Mouse (Mus musculus): ENCODE measurements around the gene Hmx1. TPM values are rescaled to one million over a fixed set of nuclear protein-coding genes. Genes with fewer than 3 reads are reported as not detected.

Hmx1 gene
- total and polyA plus RNA-seq, 2 experiments from 2014 or later = not detected

DNA sequence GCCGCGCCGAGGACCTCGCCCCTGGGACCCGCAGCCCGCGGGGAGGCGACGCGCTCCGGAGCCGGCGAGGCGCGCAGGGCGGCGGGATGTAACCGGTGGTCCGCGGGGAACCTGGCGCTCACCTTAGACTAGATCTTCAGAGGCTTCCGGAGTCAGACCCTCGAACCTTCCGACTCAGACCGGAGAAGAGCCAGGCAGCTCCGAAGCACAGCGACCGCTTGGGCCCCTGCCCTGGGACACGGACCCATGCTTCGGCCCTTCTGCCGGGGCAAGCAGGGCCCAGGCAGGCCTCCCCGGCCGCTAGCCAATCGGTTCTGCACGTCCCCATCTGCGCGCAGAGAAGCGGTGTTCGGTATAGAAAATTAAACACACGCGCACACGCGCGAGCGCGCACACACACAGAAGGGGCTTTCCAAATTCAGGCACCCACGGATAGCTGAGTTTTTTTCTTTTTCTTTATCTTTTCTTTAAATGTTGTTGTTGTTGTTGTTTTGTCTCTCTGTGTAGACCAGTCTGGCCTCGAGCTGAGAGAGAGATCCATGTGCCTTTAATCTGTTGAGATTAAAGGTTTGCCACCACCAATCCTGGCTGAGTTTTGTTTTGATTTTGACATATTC lies 10.9 kb downstream of the Hmx1 start:
- H3K27me3 ChIP-seq (ENCODE audit: control insufficient read depth, insufficient read depth, low read length) = peaks cover 98% of the 10 kb centered on the region

DNA sequence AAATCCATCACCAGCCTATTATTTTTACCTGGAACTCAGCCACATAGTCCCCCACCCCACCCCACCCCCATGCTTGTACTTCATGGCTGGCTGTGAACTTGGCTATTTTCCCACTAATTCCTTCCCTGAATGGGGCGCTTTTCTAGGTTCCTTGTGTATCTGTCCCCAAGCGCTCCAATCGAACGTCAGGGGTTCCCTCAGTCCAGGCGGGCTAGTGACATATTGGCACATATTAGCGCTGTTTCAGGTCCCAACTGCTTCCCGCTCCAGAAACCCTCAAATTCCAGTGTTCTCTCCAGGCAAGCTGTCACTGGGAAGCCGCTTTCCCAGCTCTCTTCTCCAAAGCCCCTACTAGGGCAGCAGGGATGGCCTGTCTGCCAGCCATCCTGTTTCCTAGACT lies 12.3 kb downstream of the Hmx1 start:
- no peak for ATAC-seq (ENCODE audit: insufficient read depth, low read depth)
- no peaks in the 10 kb centered on the region for H3K36me3 ChIP-seq (replicated peaks; ENCODE audit: control insufficient read depth, insufficient read depth, low read length)
- 6% methylated on average over 8 of the region's 8 CpGs for WGBS
- no peak overlapping the region for H3K4me2 ChIP-seq (ENCODE audit: low read depth, low read length)
- H3K27me3 ChIP-seq (ENCODE audit: control insufficient read depth, insufficient read depth, low read length) = peaks cover 96% of the 10 kb centered on the region
- no peak overlapping the region for H3K27ac ChIP-seq (ENCODE audit: low read depth)
- H3K4me1 ChIP-seq (ENCODE audit: control insufficient read depth, insufficient read depth) = no peaks in the 10 kb centered on the region
- TF ChIP-seq CTCF (IDR thresholded peaks at IDR 0.05; ENCODE audit: low read depth) = no peak
- TF ChIP-seq EP300 (IDR thresholded peaks at IDR 0.05; ENCODE audit: low read depth) = no peak
- H3K9ac ChIP-seq (replicated peaks; ENCODE audit: low read depth, low read length) = no peak overlapping the region
- no peak for DNase-seq (ENCODE audit: low spot score)
- no peak overlapping the region for H3K4me3 ChIP-seq (ENCODE audit: low read depth, low read length)
- H3K9me3 ChIP-seq (replicated peaks; ENCODE audit: control insufficient read depth, low read length) = no peaks in the 10 kb centered on the region

More for the DNA sequence above, 10.9 kb downstream of the Hmx1 start:
- TF ChIP-seq EP300 (IDR thresholded peaks at IDR 0.05; ENCODE audit: low read depth) = no peak
- no peak for TF ChIP-seq CTCF (IDR thresholded peaks at IDR 0.05; ENCODE audit: low read depth)
- Histone ChIP-seq H3K4me1 (ENCODE audit: control insufficient read depth, insufficient read depth) (no peaks in the 10 kb centered on the region), H3K27ac (ENCODE audit: low read depth) (no peak overlapping the region), H3K9me3 (replicated peaks; ENCODE audit: control insufficient read depth, low read length) (no peaks in the 10 kb centered on the region), H3K9ac (replicated peaks; ENCODE audit: low read depth, low read length) (no peak overlapping the region), H3K36me3 (replicated peaks; ENCODE audit: control insufficient read depth, insufficient read depth, low read length) (no peaks in the 10 kb centered on the region), H3K4me3 (ENCODE audit: low read depth, low read length) (no peak overlapping the region), H3K4me2 (ENCODE audit: low read depth, low read length) (no peak overlapping the region)
- WGBS = 2% methylated on average over 47 of the region's 48 CpGs
- DNase-seq (ENCODE audit: low spot score) (no peak), ATAC-seq (ENCODE audit: insufficient read depth, low read depth) (no peak)

DNA sequence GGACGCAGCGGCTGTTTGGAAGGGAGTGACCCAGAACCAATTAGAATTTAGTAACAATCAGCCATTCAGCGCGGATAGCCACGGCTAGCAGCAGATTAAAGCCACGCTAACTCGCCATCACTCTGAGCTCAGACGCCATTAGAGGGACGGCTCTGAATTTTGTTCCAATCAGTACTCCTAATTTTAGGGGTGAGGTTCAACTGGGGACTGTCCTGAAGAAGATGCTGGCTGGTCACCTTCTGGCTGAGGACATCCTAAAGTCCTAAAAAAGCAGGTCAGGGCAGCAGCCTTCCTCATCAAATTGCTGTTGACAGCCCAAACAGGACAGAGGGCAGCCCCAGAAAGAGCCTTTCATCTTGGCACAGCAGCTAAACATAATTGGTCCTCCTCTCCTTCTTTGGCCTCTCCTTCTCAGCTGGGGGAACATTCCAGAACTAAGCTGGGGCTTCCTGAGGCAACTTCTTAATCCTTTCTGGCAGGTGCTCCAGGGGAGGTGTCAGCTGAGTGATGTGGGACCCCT lies 18.6 kb downstream of the Hmx1 start:
- Histone ChIP-seq H3K4me1 (ENCODE audit: control insufficient read depth, insufficient read depth) (no peaks in the 10 kb centered on the region), H3K4me3 (ENCODE audit: low read depth, low read length) (no peak overlapping the region), H3K27me3 (ENCODE audit: control insufficient read depth, insufficient read depth, low read length) (peaks cover 84% of the 10 kb centered on the region), H3K9ac (replicated peaks; ENCODE audit: low read depth, low read length) (no peak overlapping the region), H3K4me2 (ENCODE audit: low read depth, low read length) (no peak overlapping the region), H3K27ac (ENCODE audit: low read depth) (no peak overlapping the region), H3K36me3 (replicated peaks; ENCODE audit: control insufficient read depth, insufficient read depth, low read length) (no peaks in the 10 kb centered on the region), H3K9me3 (replicated peaks; ENCODE audit: control insufficient read depth, low read length) (no peaks in the 10 kb centered on the region)
- DNase-seq (ENCODE audit: low spot score) (no peak), ATAC-seq (ENCODE audit: insufficient read depth, low read depth) (no peak)
- 68% methylated on average over 9 of the region's 9 CpGs for WGBS
- TF ChIP-seq CTCF (IDR thresholded peaks at IDR 0.05; ENCODE audit: low read depth) (no peak), EP300 (IDR thresholded peaks at IDR 0.05; ENCODE audit: low read depth) (no peak)

DNA sequence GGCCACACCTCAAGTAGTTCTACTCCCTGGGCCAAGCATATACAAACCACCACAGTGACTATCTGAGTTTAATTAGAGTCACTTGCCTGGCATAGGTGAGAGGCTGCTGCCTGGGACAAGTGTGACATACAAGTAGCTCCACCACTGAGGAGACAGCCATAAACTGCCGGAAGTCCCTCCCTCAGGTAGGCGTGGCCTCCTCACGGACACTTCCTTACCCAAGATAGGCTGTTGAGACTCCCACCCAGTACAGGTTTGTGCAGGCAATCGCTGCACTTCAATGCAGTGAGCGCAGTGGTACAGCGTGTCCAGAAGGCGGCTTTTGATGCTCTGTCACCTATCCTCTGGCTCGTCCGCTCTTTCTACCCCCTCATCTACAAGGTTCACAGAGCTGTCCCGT lies 22.1 kb downstream of the Hmx1 start:
- Histone ChIP-seq H3K4me3 (ENCODE audit: low read depth, low read length) (no peak overlapping the region), H3K36me3 (replicated peaks; ENCODE audit: control insufficient read depth, insufficient read depth, low read length) (no peaks in the 10 kb centered on the region), H3K9ac (replicated peaks; ENCODE audit: low read depth, low read length) (no peak overlapping the region), H3K9me3 (replicated peaks; ENCODE audit: control insufficient read depth, low read length) (no peaks in the 10 kb centered on the region), H3K27me3 (ENCODE audit: control insufficient read depth, insufficient read depth, low read length) (peaks cover 76% of the 10 kb centered on the region), H3K4me2 (ENCODE audit: low read depth, low read length) (no peak overlapping the region), H3K4me1 (ENCODE audit: control insufficient read depth, insufficient read depth) (no peaks in the 10 kb centered on the region), H3K27ac (ENCODE audit: low read depth) (no peak overlapping the region)
- TF ChIP-seq EP300 (IDR thresholded peaks at IDR 0.05; ENCODE audit: low read depth) (no peak), CTCF (IDR thresholded peaks at IDR 0.05; ENCODE audit: low read depth) (no peak)
- DNase-seq (ENCODE audit: low spot score) (no peak), ATAC-seq (ENCODE audit: insufficient read depth, low read depth) (no peak)
- 52% methylated on average over 10 of the region's 10 CpGs for WGBS

DNA sequence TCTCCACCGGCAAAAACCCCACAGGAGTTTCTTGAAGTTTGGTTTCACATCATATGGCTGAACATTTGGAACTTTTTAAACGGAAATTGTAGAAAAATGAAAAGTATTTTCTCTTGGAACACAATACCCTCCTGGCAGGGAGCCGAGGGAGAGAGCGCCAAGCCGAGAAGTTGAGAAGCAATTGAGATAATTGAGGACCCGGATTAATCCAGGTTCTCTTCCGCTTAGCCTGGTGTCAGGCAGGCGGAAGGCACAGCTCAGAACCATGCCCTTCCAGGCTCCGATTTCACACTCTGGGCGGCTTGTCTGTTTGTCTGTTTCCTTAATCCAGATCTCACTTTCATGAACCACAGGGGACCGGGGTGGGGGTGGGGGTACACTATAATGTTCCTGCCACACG lies 23.9 kb downstream of the Hmx1 start:
- Histone ChIP-seq H3K27me3 (ENCODE audit: control insufficient read depth, insufficient read depth, low read length) (peaks cover 66% of the 10 kb centered on the region), H3K4me1 (ENCODE audit: control insufficient read depth, insufficient read depth) (no peaks in the 10 kb centered on the region), H3K4me3 (ENCODE audit: low read depth, low read length) (no peak overlapping the region), H3K9ac (replicated peaks; ENCODE audit: low read depth, low read length) (no peak overlapping the region), H3K36me3 (replicated peaks; ENCODE audit: control insufficient read depth, insufficient read depth, low read length) (no peaks in the 10 kb centered on the region), H3K27ac (ENCODE audit: low read depth) (no peak overlapping the region), H3K4me2 (ENCODE audit: low read depth, low read length) (no peak overlapping the region), H3K9me3 (replicated peaks; ENCODE audit: control insufficient read depth, low read length) (no peaks in the 10 kb centered on the region)
- DNase-seq (ENCODE audit: low spot score) (no peak), ATAC-seq (ENCODE audit: insufficient read depth, low read depth) (no peak)
- 11% methylated on average over 12 of the region's 12 CpGs for WGBS
- no peak for TF ChIP-seq EP300 (IDR thresholded peaks at IDR 0.05; ENCODE audit: low read depth)
- TF ChIP-seq CTCF (IDR thresholded peaks at IDR 0.05; ENCODE audit: low read depth) = no peak

DNA sequence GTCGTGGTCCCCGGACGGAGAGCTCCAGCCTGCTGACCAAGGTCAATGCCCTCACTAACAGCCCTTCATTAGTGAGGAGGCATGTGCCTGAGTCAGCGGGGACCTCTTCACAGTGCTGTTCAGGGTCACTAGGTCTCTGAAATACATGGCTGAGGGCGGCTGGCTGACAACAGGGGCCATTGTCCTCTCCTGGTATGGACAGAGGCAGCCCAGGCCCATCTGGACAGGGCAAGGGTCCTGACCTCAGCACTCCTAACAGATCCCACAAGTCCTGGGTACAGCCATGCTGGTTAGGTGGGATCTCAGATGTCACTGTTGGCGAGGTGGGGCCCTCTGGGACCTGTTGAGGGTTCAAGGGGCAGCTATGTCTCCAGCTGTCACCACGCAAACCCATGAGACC lies 28.8 kb downstream of the Hmx1 start:
- no peaks in the 10 kb centered on the region for H3K9me3 ChIP-seq (replicated peaks; ENCODE audit: control insufficient read depth, low read length)
- DNase-seq (ENCODE audit: low spot score) (no peak), ATAC-seq (ENCODE audit: insufficient read depth, low read depth) (no peak)
- no peaks in the 10 kb centered on the region for H3K36me3 ChIP-seq (replicated peaks; ENCODE audit: control insufficient read depth, insufficient read depth, low read length)
- no peak overlapping the region for H3K9ac ChIP-seq (replicated peaks; ENCODE audit: low read depth, low read length)
- 57% methylated on average over 7 of the region's 7 CpGs for WGBS
- no peak overlapping the region for H3K27ac ChIP-seq (ENCODE audit: low read depth)
- peaks cover 30% of the 10 kb centered on the region for H3K27me3 ChIP-seq (ENCODE audit: control insufficient read depth, insufficient read depth, low read length)
- no peak overlapping the region for H3K4me3 ChIP-seq (ENCODE audit: low read depth, low read length)
- no peaks in the 10 kb centered on the region for H3K4me1 ChIP-seq (ENCODE audit: control insufficient read depth, insufficient read depth)
- H3K4me2 ChIP-seq (ENCODE audit: low read depth, low read length) = no peak overlapping the region
- TF ChIP-seq CTCF (IDR thresholded peaks at IDR 0.05; ENCODE audit: low read depth) = no peak
- TF ChIP-seq EP300 (IDR thresholded peaks at IDR 0.05; ENCODE audit: low read depth) = no peak

Measured in heart, postnatal 0 days (tissue).